Mouse (Mus musculus) small intestine, adult 2 months (tissue): ENCODE results near the gene Sema6d.

Experiments used
- CTCF ChIP-seq: fragments of 200-500 bp; IDR thresholded peaks from 2 replicates; pipeline ENCODE4 v1.5.1; 2012; ENCODE audit warnings: low read depth, mild to moderate bottlenecking, control low read depth, inconsistent platforms, low read length, moderate library complexity, mixed read lengths; ENCODE audit not compliant: insufficient replicate concordance, insufficient read length; ENCODE audit errors: extremely low read depth
- POLR2A ChIP-seq: fragments of 200-500 bp; IDR thresholded peaks from 2 replicates; pipeline ENCODE4 v1.6.1; 2012; ENCODE audit warnings: low read depth, mild to moderate bottlenecking, control low read depth, inconsistent platforms, low read length, moderate library complexity

DNA sequence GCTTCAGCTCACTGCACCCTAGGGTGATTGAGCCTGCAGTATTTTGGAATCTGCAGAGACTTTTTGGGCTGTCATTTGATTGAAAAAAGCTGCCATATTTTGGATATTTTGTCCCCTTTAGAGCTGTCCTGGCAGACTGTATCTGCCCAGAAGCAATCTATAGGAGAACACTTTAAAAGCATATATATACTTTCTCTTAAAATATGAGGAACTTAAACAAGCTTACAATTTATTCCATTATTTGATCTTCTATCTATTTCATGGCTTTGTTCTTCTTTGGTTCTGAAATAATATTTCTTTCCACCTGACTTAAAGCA is 11.4 kb downstream of the Sema6d start:
- TF ChIP-seq CTCF (no peak), POLR2A (no peak)
